Comparison of ENCODE assay signal across 9 mouse cellular contexts in genomic region chr9:64138896-64139295, GRCm38 (mm10). TPM values are rescaled to one million over a fixed set of nuclear protein-coding genes. Genes with fewer than 3 reads are reported as not detected.
DNase-seq lines count a peak whose midpoint lies in the region; ATAC-seq and TF ChIP-seq lines count a peak whose summit lies in the region.
"Not testable (repeated sequence)": the region's sequence is repeated elsewhere in the genome, so short reads cannot be mapped to it uniquely, and the experiment has no call there.
"Had no signal": no experiment of that assay in that cellular context is flagged by ENCODE, and none has a peak within 500 bp of the region (broad histone marks: within the 10 kb centered on the region; RNA-seq: fewer than 3 reads in every experiment).

No protein-coding gene starts in this region.

- 11% methylated on average over 6 of the region's 6 CpGs for WGBS in midbrain, embryonic 11.5 days

- H3K4me2 ChIP-seq in midbrain, embryonic 11.5 days = not testable (repeated sequence)

- H3K4me1 ChIP-seq in midbrain, embryonic 11.5 days (ENCODE audit: control insufficient read depth, insufficient read depth, low read length) = not testable (repeated sequence)

- not testable (repeated sequence) for H3K36me3 ChIP-seq in midbrain, embryonic 11.5 days (ENCODE audit: control insufficient read depth, insufficient read depth, low read length)

- H3K27ac ChIP-seq in gastrocnemius, adult 2 months; midbrain, embryonic 11.5 days (ENCODE audit: low read depth, low read length): not testable (repeated sequence)

- CTCF ChIA-PET in Patski (lab: Charles Lee) = interaction anchor here (0.8 to 2.7 kb wide), 7 partner anchors 15 to 134 kb away, joined by 3 to 10 read pairs (median 4); partner anchors contain the start of gene Lctl

- intact Hi-C loops in gastrocnemius, adult 2 months (cut with DNase I) = loop anchor here (5.0 kb wide), 1 partner anchor 133 kb away; no protein-coding TSS in a partner anchor
- intact Hi-C loops in left cerebral cortex, postnatal 10 days (cut with DNase I) = loop anchor here (5.0 kb wide), 1 partner anchor 133 kb away; no protein-coding TSS in a partner anchor

- not testable (repeated sequence) for H3K9ac ChIP-seq in midbrain, embryonic 11.5 days (ENCODE audit: low read length)

- H3K27me3 ChIP-seq in Patski; midbrain, embryonic 11.5 days (ENCODE audit: control insufficient read depth, insufficient read depth, low read length): not testable (repeated sequence)

- peak; percentile 78 for TF ChIP-seq CTCF in Patski (IDR thresholded peaks at IDR 0.05)
- TF ChIP-seq CTCF in gastrocnemius, adult 2 months (IDR thresholded peaks at IDR 0.05) = peak; percentile 89

- POLR2A ChIA-PET in Patski (lab: Charles Lee) = not testable (repeated sequence)

- not testable (repeated sequence) for H3K9me3 ChIP-seq in midbrain, embryonic 11.5 days (ENCODE audit: control insufficient read depth, low read length)

- DNase-seq in Patski (ENCODE audit: low read depth, low spot score) = not testable (repeated sequence)
- peak; percentile 43 for DNase-seq in cerebellum, adult 9-10 months
- DNase-seq in gastrocnemius, adult 2 months = peak; percentile 47
- peak; percentile 63 for DNase-seq in kidney, adult 18-20 months
- peak; percentile 19 to 51 for DNase-seq in left cerebral cortex, postnatal 10 days (ENCODE audit: extremely low spot score in 1 of 2, low spot score in 2 of 2)
- DNase-seq in midbrain, embryonic 11.5 days (ENCODE audit: low spot score, missing footprints) = peak; percentile 91
- DNase-seq in spleen, adult 12 weeks (ENCODE audit: low spot score) = peak; percentile 40

- ATAC-seq in Patski; midbrain, embryonic 11.5 days (ENCODE audit: low FRiP score): not testable (repeated sequence)

- in situ Hi-C loops in Patski (cut with MboI; ENCODE audit: low pct_unique_long_range_greater_than_20kb) = not testable (repeated sequence)

- H3K4me3 ChIP-seq in gastrocnemius, adult 2 months = peak overlapping the region; percentile 57
- H3K4me3 ChIP-seq in midbrain, embryonic 11.5 days (ENCODE audit: low read depth, low read length) = not testable (repeated sequence)

RNA-seq across cellular contexts. Expression of gene Lctl, which starts 21.9 kb away (rescaled TPM):
- 2.2 TPM for polyA plus RNA-seq in Patski (2021)
- under 1 TPM in 1 of 2 experiments, not detected in 1; 0.28 TPM for total RNA-seq in gastrocnemius, adult 2 months (2021)
- total RNA-seq in left cerebral cortex, postnatal 10 days (2021) = not detected
- not detected in 2 replicates for polyA plus RNA-seq in midbrain, embryonic 11.5 days (2014; fragmentation: Nextera tagmentation; extraction: Ambion mirVana)
- polyA plus RNA-seq: embryonic facial prominence, embryonic 13.5 days; heart, embryonic 10.5 days had no signal

RNA-seq across cellular contexts. Expression of gene Zwilch, which starts 34.0 kb away (rescaled TPM):
- polyA plus RNA-seq in Patski (2021) = 35.4 TPM
- under 1 TPM; 0.41 to 0.42 TPM for total RNA-seq in gastrocnemius, adult 2 months (2021)
- total RNA-seq in left cerebral cortex, postnatal 10 days (2021) = 1 to 10 TPM; 5.1 to 7.1 TPM
- 30.5 and 32.8 TPM in 2 replicates for polyA plus RNA-seq in midbrain, embryonic 11.5 days (2014; fragmentation: Nextera tagmentation; extraction: Ambion mirVana)

RNA-seq across cellular contexts. Expression of gene Rpl4, which starts 34.3 kb away (rescaled TPM):
- 1,287 TPM for polyA plus RNA-seq in Patski (2021)
- total RNA-seq in gastrocnemius, adult 2 months (2021) = 100 to 1,000 TPM; 601 to 627 TPM
- total RNA-seq in left cerebral cortex, postnatal 10 days (2021) = 100 to 1,000 TPM; 554 to 592 TPM
- 1,103 and 1,131 TPM in 2 replicates for polyA plus RNA-seq in midbrain, embryonic 11.5 days (2014; fragmentation: Nextera tagmentation; extraction: Ambion mirVana)

RNA-seq across cellular contexts. Expression of gene Snapc5, which starts 40.2 kb away (rescaled TPM):
- polyA plus RNA-seq in Patski (2021) = 23.8 TPM
- 10 to 100 TPM; 19.3 to 24.4 TPM for total RNA-seq in gastrocnemius, adult 2 months (2021)
- 10 to 100 TPM; 19.3 to 19.9 TPM for total RNA-seq in left cerebral cortex, postnatal 10 days (2021)
- polyA plus RNA-seq in midbrain, embryonic 11.5 days (2014; fragmentation: Nextera tagmentation; extraction: Ambion mirVana) = 37.3 and 37.4 TPM in 2 replicates

Comparison
In these comparisons a context has a peak if more than half of its experiments do, and no peak if none do; other contexts are left out.
1. RNA of gene Zwilch, which starts 34.0 kb away (total RNA-seq): 5.1 to 7.1 TPM in left cerebral cortex, postnatal 10 days; 0.41 to 0.42 TPM in gastrocnemius, adult 2 months; every median in the first group is over 4 times any median in the second.